Mouse (Mus musculus) myocyte (in vitro differentiated cells): ENCODE results near the gene Prkcq. TPM values are rescaled to one million over a fixed set of nuclear protein-coding genes. Genes with fewer than 3 reads are reported as not detected.

ENCODE experiments used
- H3K27me3 ChIP-seq: one replicate; pipeline ENCODE4 v1.6.1; 2011; ENCODE audit not compliant: control insufficient read depth, insufficient read depth, insufficient read length
- H3K36me3 ChIP-seq: one replicate; pipeline ENCODE4 v1.6.1; 2011; ENCODE audit not compliant: control insufficient read depth, insufficient read depth
- H3K4me2 ChIP-seq: one replicate; pipeline ENCODE4 v1.6.1; 2011; ENCODE audit warnings: low read depth, control low read depth
- H3K4me3 ChIP-seq: one replicate; pipeline ENCODE4 v1.5.1; 2011; ENCODE audit warnings: mild to moderate bottlenecking, control low read depth, moderate library complexity
- H3K79me2 ChIP-seq: one replicate; pipeline ENCODE4 v1.6.1; 2011; ENCODE audit not compliant: control insufficient read depth, insufficient read depth
- H3ac ChIP-seq: one replicate; pipeline ENCODE4 v1.6.1; 2011; ENCODE audit not compliant: control insufficient read depth, insufficient read length
- CEBPB ChIP-seq: IDR thresholded peaks from 2 replicates; pipeline ENCODE4 v1.6.1; 2011; ENCODE audit warnings: mild to moderate bottlenecking, moderate library complexity; ENCODE audit not compliant: poor library complexity, insufficient read depth, severe bottlenecking
- E2F4 ChIP-seq: IDR thresholded peaks from one replicate; pipeline ENCODE4 v1.6.1; 2011; ENCODE audit warnings: mild to moderate bottlenecking, control low read depth, moderate library complexity; ENCODE audit not compliant: insufficient read depth
- MAX ChIP-seq: IDR thresholded peaks from one replicate; pipeline ENCODE4 v1.6.1; 2011; ENCODE audit warnings: low read depth, mild to moderate bottlenecking, control low read depth
- MYOD1 ChIP-seq, 3 experiments: IDR thresholded peaks; one replicate each; pipeline ENCODE4 v1.6.1; 2011; ENCODE audit warnings: control low read depth in 2 of 3, low read depth in 2 of 3, mild to moderate bottlenecking in 2 of 3, moderate library complexity in 1 of 3; ENCODE audit not compliant: insufficient read length in 2 of 3, control insufficient read depth in 1 of 3
- MYOG ChIP-seq, 3 experiments: IDR thresholded peaks; one replicate each; pipeline ENCODE4 v1.6.1; 2011; ENCODE audit warnings: control low read depth in 2 of 3, low read depth in 2 of 3, mild to moderate bottlenecking in 2 of 3; ENCODE audit not compliant: insufficient read length in 2 of 3, control insufficient read depth in 1 of 3, insufficient read depth in 1 of 3
- POLR2A ChIP-seq: IDR thresholded peaks from one replicate; pipeline ENCODE4 v1.6.1; 2011; ENCODE audit warnings: low read depth, mild to moderate bottlenecking, control low read depth, moderate library complexity; ENCODE audit not compliant: insufficient read length
- POLR2AphosphoS2 ChIP-seq: IDR thresholded peaks from one replicate; pipeline ENCODE4 v1.6.1; 2011; ENCODE audit warnings: low read depth, control low read depth; ENCODE audit not compliant: insufficient read length
- REST ChIP-seq: IDR thresholded peaks from one replicate; pipeline ENCODE4 v1.6.1; 2011; ENCODE audit warnings: mild to moderate bottlenecking, control low read depth, moderate library complexity; ENCODE audit not compliant: insufficient read depth, insufficient read length
- SRF ChIP-seq: IDR thresholded peaks from one replicate; pipeline ENCODE4 v1.6.1; 2011; ENCODE audit warnings: low read depth; ENCODE audit not compliant: control insufficient read depth, insufficient read length
- TCF12 ChIP-seq: IDR thresholded peaks from one replicate; pipeline ENCODE4 v1.6.1; 2011; ENCODE audit warnings: mild to moderate bottlenecking, control low read depth; ENCODE audit not compliant: poor library complexity, insufficient read depth, severe bottlenecking
- TCF3 ChIP-seq: IDR thresholded peaks from one replicate; pipeline ENCODE4 v1.6.1; 2011; ENCODE audit warnings: low read depth, control low read depth; ENCODE audit not compliant: insufficient read length
- USF1 ChIP-seq: IDR thresholded peaks from one replicate; pipeline ENCODE4 v1.6.1; 2011; ENCODE audit warnings: low read depth, mild to moderate bottlenecking, control low read depth, moderate library complexity
- polyA plus RNA-seq: library from polyadenylated mRNA; unstranded; fragments of >200 nt; fragmentation: generic; extraction: Trizol; gene quantifications from one replicate; pipeline ENCODE4 v1.2.1, GENCODE M21; 2012; ENCODE audit warnings: missing spikeins

The Prkcq gene
- polyA plus RNA-seq, 1 experiment, result 0.02 TPM

DNA sequence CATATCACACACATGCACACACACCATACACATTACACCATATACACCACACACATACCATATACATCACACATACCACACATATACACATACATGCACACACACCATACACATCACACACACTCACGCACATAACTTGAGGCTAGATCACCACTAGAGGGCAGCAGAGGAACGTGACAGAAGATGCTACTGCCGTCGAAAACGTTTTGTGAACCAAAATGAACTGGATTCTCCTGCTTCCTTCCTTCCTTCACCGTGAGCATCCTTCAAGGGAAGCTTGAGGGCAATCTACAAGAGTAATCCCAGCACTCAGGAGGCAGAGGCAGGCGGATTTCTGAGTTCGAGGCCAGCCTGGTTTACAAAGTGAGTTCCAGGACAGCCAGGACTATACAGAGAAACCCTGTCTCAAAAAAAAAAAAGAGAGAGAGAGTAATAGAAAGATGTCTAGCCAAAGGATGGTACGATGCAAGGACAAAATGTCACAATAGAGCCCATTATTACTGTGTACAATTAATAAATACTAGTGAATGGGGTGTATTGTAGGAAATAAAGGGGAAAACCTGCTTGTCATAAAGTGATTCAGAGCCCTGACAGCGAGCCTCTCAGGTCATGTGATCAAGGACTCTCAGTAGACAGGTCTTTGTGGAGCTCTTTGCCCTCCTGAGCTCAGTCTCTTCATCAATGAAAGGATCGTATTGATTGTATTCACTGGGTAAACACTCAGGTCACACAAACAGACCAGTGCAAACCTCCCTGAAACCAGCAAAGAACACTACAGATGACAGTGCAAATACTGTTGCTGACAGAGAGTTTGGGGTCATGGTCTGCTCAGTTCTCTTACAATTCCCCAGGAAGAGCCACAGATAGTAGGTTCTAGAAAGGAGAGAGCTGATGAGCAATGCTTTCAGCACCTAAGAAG lies 159.9 kb downstream of the Prkcq start:
- no peaks in the 10 kb centered on the region for H3K36me3 ChIP-seq
- no peak overlapping the region for H3K4me2 ChIP-seq
- TF ChIP-seq POLR2AphosphoS2 (no peak), MAX (no peak), REST (no peak), POLR2A (no peak), MYOD1 (IDR thresholded peaks at IDR 0.05; ENCODE audit: control insufficient read depth in 1 of 3, insufficient read length in 2 of 3, low read depth in 2 of 3) (no peak), USF1 (no peak), SRF (no peak), TCF12 (no peak), CEBPB (no peak), TCF3 (no peak), MYOG (IDR thresholded peaks at IDR 0.05; ENCODE audit: control insufficient read depth in 1 of 3, insufficient read depth in 1 of 3, insufficient read length in 2 of 3, low read depth in 2 of 3) (no peak), E2F4 (no peak)
- no peak overlapping the region for H3ac ChIP-seq
- H3K27me3 ChIP-seq, result peaks cover 36% of the 10 kb centered on the region
- H3K79me2 ChIP-seq, result no peaks in the 10 kb centered on the region
- H3K4me3 ChIP-seq, result no peak overlapping the region

DNA sequence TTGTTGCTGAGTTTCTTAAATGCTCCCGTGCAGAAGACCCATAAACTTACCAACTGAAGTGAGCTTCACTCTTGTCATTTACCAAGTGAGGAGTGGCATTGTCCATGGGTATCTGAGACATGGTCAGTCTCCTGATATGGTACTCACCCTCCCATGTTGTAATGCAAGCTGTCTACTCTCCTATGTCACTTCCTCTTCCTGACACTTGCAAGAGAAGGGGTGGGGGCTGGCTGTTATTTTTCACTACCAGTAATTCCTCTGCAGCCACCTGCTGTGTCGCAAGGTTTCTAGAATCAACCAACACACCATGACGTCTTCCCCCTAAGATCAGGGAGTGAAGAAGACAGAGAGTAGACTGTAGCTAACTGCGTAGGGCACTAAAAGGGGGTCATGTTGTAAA lies 160.6 kb downstream of the Prkcq start:
- H3K4me2 ChIP-seq, result no peak overlapping the region
- no peak overlapping the region for H3K4me3 ChIP-seq
- no peaks in the 10 kb centered on the region for H3K79me2 ChIP-seq
- H3ac ChIP-seq, result no peak overlapping the region
- no peaks in the 10 kb centered on the region for H3K36me3 ChIP-seq
- peaks cover 31% of the 10 kb centered on the region for H3K27me3 ChIP-seq
- TF ChIP-seq MAX (no peak), USF1 (no peak), E2F4 (no peak), TCF3 (no peak), SRF (no peak), POLR2AphosphoS2 (no peak), TCF12 (no peak), MYOG (IDR thresholded peaks at IDR 0.05; ENCODE audit: control insufficient read depth in 1 of 3, insufficient read depth in 1 of 3, insufficient read length in 2 of 3, low read depth in 2 of 3) (no peak), CEBPB (no peak), POLR2A (no peak), MYOD1 (IDR thresholded peaks at IDR 0.05; ENCODE audit: control insufficient read depth in 1 of 3, insufficient read length in 2 of 3, low read depth in 2 of 3) (no peak), REST (no peak)

DNA sequence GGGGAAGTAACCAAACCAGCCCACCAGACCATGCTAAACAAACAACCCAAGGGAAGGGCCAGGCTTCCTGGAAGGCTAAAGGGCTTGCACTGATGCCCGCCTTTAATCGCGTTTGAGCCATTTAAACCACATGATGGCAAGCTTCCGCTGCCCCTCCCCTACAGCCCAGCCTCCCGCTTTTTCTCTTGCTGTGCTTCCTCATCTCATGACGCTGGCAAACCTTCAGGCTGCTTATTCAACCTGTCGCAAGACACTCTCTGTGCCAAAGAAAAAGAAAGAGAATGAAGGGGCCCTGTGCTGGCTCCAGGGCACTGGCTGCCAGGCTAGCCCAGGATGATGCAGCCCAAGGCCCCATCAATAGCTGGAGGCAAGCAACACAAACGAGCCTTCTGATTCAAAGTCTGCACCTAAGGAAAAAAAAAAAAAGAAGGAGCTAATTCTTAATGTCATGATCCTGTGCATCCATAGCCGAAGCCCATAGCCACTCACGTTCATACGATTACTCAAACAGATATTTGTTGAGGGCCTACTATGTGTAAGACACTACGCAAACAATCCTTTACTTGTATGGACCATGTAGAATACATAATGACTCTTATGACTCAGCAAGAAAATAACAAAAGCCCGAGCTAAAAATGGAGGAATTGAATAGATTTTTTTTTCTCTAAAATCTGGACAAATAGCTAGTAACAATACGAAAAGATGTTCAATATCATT lies 161.6 kb downstream of the Prkcq start:
- no peak for TF ChIP-seq TCF3
- H3ac ChIP-seq, result no peak overlapping the region

DNA sequence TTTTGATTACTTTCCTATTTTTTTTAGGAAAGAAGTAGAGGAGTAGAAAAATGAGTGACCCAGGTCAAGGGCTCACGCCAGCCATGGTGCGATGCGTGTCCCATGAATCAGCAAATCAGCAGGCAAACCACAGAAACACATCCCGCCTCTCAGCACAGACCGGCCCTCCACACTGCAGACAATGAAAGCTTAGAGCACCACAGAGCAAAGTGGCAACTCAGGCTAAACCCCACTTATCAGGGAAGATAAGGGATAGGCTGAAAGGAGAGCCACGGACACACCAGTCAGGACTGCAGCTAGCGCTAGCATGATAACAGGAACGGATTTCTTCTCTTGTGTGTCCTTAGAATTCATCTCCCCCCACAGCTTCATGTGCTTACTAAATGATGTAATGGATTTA lies 164.4 kb downstream of the Prkcq start:
- Histone ChIP-seq H3K36me3 (no peaks in the 10 kb centered on the region), H3K79me2 (no peaks in the 10 kb centered on the region), H3K27me3 (no peaks in the 10 kb centered on the region), H3ac (no peak overlapping the region), H3K4me3 (no peak overlapping the region), H3K4me2 (no peak overlapping the region)
- TF ChIP-seq CEBPB (no peak), USF1 (no peak), MYOD1 (IDR thresholded peaks at IDR 0.05; ENCODE audit: control insufficient read depth in 1 of 3, insufficient read length in 2 of 3, low read depth in 2 of 3) (no peak), SRF (no peak), MAX (no peak), TCF3 (no peak), POLR2AphosphoS2 (no peak), TCF12 (no peak), REST (no peak), E2F4 (no peak), MYOG (IDR thresholded peaks at IDR 0.05; ENCODE audit: control insufficient read depth in 1 of 3, insufficient read depth in 1 of 3, insufficient read length in 2 of 3, low read depth in 2 of 3) (no peak), POLR2A (no peak)

More for the DNA sequence above, 161.6 kb downstream of the Prkcq start:
- no peak overlapping the region for H3K4me2 ChIP-seq
- H3K4me3 ChIP-seq, result no peak overlapping the region
- peaks cover 24% of the 10 kb centered on the region for H3K27me3 ChIP-seq
- no peaks in the 10 kb centered on the region for H3K36me3 ChIP-seq
- no peaks in the 10 kb centered on the region for H3K79me2 ChIP-seq
